Comparison of ENCODE assay signal across 8 mouse cellular contexts in genomic region chr3:95105586-95106337, GRCm38 (mm10). TPM values are rescaled to one million over a fixed set of nuclear protein-coding genes. Genes with fewer than 3 reads are reported as not detected.
A peak's percentile ranks its signal among the peaks of the same experiment; 100 is the strongest.
DNase-seq lines count a peak whose midpoint lies in the region; ATAC-seq and TF ChIP-seq lines count a peak whose summit lies in the region.

No protein-coding gene starts in this region.

- no peaks in the 10 kb centered on the region for H3K27me3 ChIP-seq in lung, embryonic 14.5 days (ENCODE audit: insufficient read depth, low read length)
- H3K27me3 ChIP-seq in intestine, embryonic 16.5 days (replicated peaks; ENCODE audit: control insufficient read depth, insufficient read depth, low read length): no peaks in the 10 kb centered on the region
- no peaks in the 10 kb centered on the region for H3K27me3 ChIP-seq in myocyte (ENCODE audit: control insufficient read depth, insufficient read depth, insufficient read length)

- under 1% methylated on average over 16 of the region's 16 CpGs for WGBS in lung, embryonic 14.5 days
- under 1% methylated on average over 16 of the region's 16 CpGs for WGBS in intestine, embryonic 16.5 days

- peak overlapping the region; percentile 74 for H3K4me3 ChIP-seq in lung, embryonic 14.5 days (ENCODE audit: low read depth, low read length)
- H3K4me3 ChIP-seq in intestine, embryonic 16.5 days (ENCODE audit: low read length): peak overlapping the region; percentile 99
- peak overlapping the region; percentile 100 for H3K4me3 ChIP-seq in myocyte

- H3ac ChIP-seq in myocyte (ENCODE audit: control insufficient read depth, insufficient read length): peak overlapping the region; percentile 30

- DNase-seq in lung, embryonic 14.5 days: peak; percentile 12
- DNase-seq in lung, postnatal 14 days: no peak
- DNase-seq in c-Kit-positive CD71-positive TER-119-positive erythroid progenitor cells, embryonic 14.5 days (ENCODE audit: low spot score): peak; percentile 38
- no peak for DNase-seq in left cerebral cortex, adult 8-10 months (ENCODE audit: low spot score in 2 of 2)

- H3K4me2 ChIP-seq in lung, embryonic 14.5 days: peak overlapping the region; percentile 79
- H3K4me2 ChIP-seq in intestine, embryonic 16.5 days (ENCODE audit: low read depth, low read length): peak overlapping the region; percentile 65
- H3K4me2 ChIP-seq in myocyte (ENCODE audit: low read depth): peak overlapping the region; percentile 99

- no peak for TF ChIP-seq CTCF in lung, embryonic 14.5 days (IDR thresholded peaks at IDR 0.05; ENCODE audit: low read depth)

- no peaks in the 10 kb centered on the region for H3K9me3 ChIP-seq in lung, embryonic 14.5 days (ENCODE audit: low read depth, low read length)
- H3K9me3 ChIP-seq in intestine, embryonic 16.5 days (ENCODE audit: control insufficient read depth, low read length): no peaks in the 10 kb centered on the region

- peaks cover 58% of the 10 kb centered on the region for H3K79me2 ChIP-seq in myocyte (ENCODE audit: control insufficient read depth, insufficient read depth)

- peaks cover 4% of the 10 kb centered on the region for H3K36me3 ChIP-seq in lung, embryonic 14.5 days (ENCODE audit: insufficient read depth)
- H3K36me3 ChIP-seq in intestine, embryonic 16.5 days (ENCODE audit: control insufficient read depth, insufficient read depth, low read length): no peaks in the 10 kb centered on the region
- H3K36me3 ChIP-seq in myocyte (ENCODE audit: control insufficient read depth, insufficient read depth): no peaks in the 10 kb centered on the region

- ATAC-seq in lung, embryonic 14.5 days (ENCODE audit: insufficient read depth): no peak; the same call in 1 of the 2 replicates
- ATAC-seq in intestine, embryonic 16.5 days: peak; percentile 0; the same call in 1 of the 2 replicates
- no peak for ATAC-seq in erythroid progenitor cell, adult 5-6 weeks (replicated peaks; ENCODE audit: low FRiP score, poor library complexity, severe bottlenecking)
- ATAC-seq in cerebellum, adult (ENCODE audit: insufficient number of reproducible peaks, low FRiP score, low TSS enrichment): no peak

- no peaks in the 10 kb centered on the region for H3K4me1 ChIP-seq in lung, embryonic 14.5 days (ENCODE audit: insufficient read depth)
- H3K4me1 ChIP-seq in intestine, embryonic 16.5 days (ENCODE audit: control insufficient read depth, insufficient read depth, low read length): peaks cover 7% of the 10 kb centered on the region

- H3K27ac ChIP-seq in lung, embryonic 14.5 days (ENCODE audit: low read depth): peak overlapping the region; percentile 80
- H3K27ac ChIP-seq in intestine, embryonic 16.5 days (ENCODE audit: low read length): peak overlapping the region; percentile 83

- H3K9ac ChIP-seq in lung, embryonic 14.5 days: peak overlapping the region; percentile 83
- H3K9ac ChIP-seq in intestine, embryonic 16.5 days (ENCODE audit: low read depth, low read length): peak overlapping the region; percentile 92

- no peak for TF ChIP-seq POLR2A in myocyte (IDR thresholded peaks at IDR 0.05; ENCODE audit: insufficient read length, low read depth)

TF ChIP-seq in myocyte, 11 proteins besides CTCF, POLR2A, EP300 and RAD21:
- TF ChIP-seq CEBPB (IDR thresholded peaks at IDR 0.05; ENCODE audit: insufficient read depth, poor library complexity, severe bottlenecking) (no peak), USF1 (IDR thresholded peaks at IDR 0.05; ENCODE audit: low read depth) (peak; percentile 15), REST (IDR thresholded peaks at IDR 0.05; ENCODE audit: insufficient read depth, insufficient read length) (no peak), POLR2AphosphoS2 (IDR thresholded peaks at IDR 0.05; ENCODE audit: insufficient read length, low read depth) (no peak), MAX (IDR thresholded peaks at IDR 0.05; ENCODE audit: low read depth) (no peak)

RNA-seq across cellular contexts. Expression of gene Pip5k1a, which starts 1.0 kb away (rescaled TPM):
- 12.2 and 13.6 TPM in 2 replicates for polyA plus RNA-seq in lung, embryonic 14.5 days (2014; fragmentation: Nextera tagmentation; extraction: Ambion mirVana)
- 14.5 and 15.5 TPM in 2 replicates for polyA plus RNA-seq in intestine, embryonic 16.5 days (2015; fragmentation: Nextera tagmentation; extraction: Ambion mirVana)
- polyA plus RNA-seq in myocyte (2012; fragmentation: generic; extraction: Trizol): 27.3 TPM
- total RNA-seq in erythroid progenitor cell, adult 5-6 weeks (2015; ENCODE audit: low replicate concordance): 17.3 and 26.4 TPM in 2 replicates
- total RNA-seq in erythroid progenitor cell, adult 5-6 weeks (2017; ENCODE audit: low replicate concordance): 32.2 and 74.3 TPM in 2 replicates
- 10 to 100 TPM; 49.9 to 53.7 (median 51.0) TPM for total RNA-seq in left cerebral cortex, adult 8-10 months (2022)

RNA-seq across cellular contexts. Expression of gene Vps72, which starts 5.1 kb away (rescaled TPM):
- 167 and 170 TPM in 2 replicates for polyA plus RNA-seq in lung, embryonic 14.5 days (2014; fragmentation: Nextera tagmentation; extraction: Ambion mirVana)
- polyA plus RNA-seq in intestine, embryonic 16.5 days (2015; fragmentation: Nextera tagmentation; extraction: Ambion mirVana): 110 and 120 TPM in 2 replicates
- polyA plus RNA-seq in myocyte (2012; fragmentation: generic; extraction: Trizol): 85.6 TPM
- 11.5 and 13.4 TPM in 2 replicates for total RNA-seq in erythroid progenitor cell, adult 5-6 weeks (2015; ENCODE audit: low replicate concordance)
- 38.0 and 48.7 TPM in 2 replicates for total RNA-seq in erythroid progenitor cell, adult 5-6 weeks (2017; ENCODE audit: low replicate concordance)
- total RNA-seq in left cerebral cortex, adult 8-10 months (2022): 10 to 100 TPM; 42.8 to 48.3 (median 43.1) TPM

RNA-seq across cellular contexts. Expression of gene Tmod4, which starts 18.5 kb away (rescaled TPM):
- polyA plus RNA-seq in lung, embryonic 14.5 days (2014; fragmentation: Nextera tagmentation; extraction: Ambion mirVana): 1.2 and 1.9 TPM in 2 replicates
- 1.1 and 1.2 TPM in 2 replicates for polyA plus RNA-seq in intestine, embryonic 16.5 days (2015; fragmentation: Nextera tagmentation; extraction: Ambion mirVana)
- 2.5 TPM for polyA plus RNA-seq in myocyte (2012; fragmentation: generic; extraction: Trizol)
- total RNA-seq in erythroid progenitor cell, adult 5-6 weeks (2015; ENCODE audit: low replicate concordance): not detected in 2 replicates
- total RNA-seq in erythroid progenitor cell, adult 5-6 weeks (2017; ENCODE audit: low replicate concordance): not detected in 2 replicates
- under 1 TPM in 2 of 4 experiments, not detected in 2; 0.51 to 0.62 TPM for total RNA-seq in left cerebral cortex, adult 8-10 months (2022)

RNA-seq across cellular contexts. Expression of gene Scnm1, which starts 28.0 kb away (rescaled TPM):
- polyA plus RNA-seq in lung, embryonic 14.5 days (2014; fragmentation: Nextera tagmentation; extraction: Ambion mirVana): 62.7 and 67.9 TPM in 2 replicates
- 56.9 and 62.2 TPM in 2 replicates for polyA plus RNA-seq in intestine, embryonic 16.5 days (2015; fragmentation: Nextera tagmentation; extraction: Ambion mirVana)
- 30.6 TPM for polyA plus RNA-seq in myocyte (2012; fragmentation: generic; extraction: Trizol)
- total RNA-seq in erythroid progenitor cell, adult 5-6 weeks (2015; ENCODE audit: low replicate concordance): 35.0 and 41.1 TPM in 2 replicates
- total RNA-seq in erythroid progenitor cell, adult 5-6 weeks (2017; ENCODE audit: low replicate concordance): 34.9 and 43.6 TPM in 2 replicates
- 10 to 100 TPM; 49.3 to 55.8 (median 50.5) TPM for total RNA-seq in left cerebral cortex, adult 8-10 months (2022)

RNA-seq across cellular contexts. Expression of gene Lysmd1, which starts 28.1 kb away (rescaled TPM):
- 8.2 and 9.4 TPM in 2 replicates for polyA plus RNA-seq in lung, embryonic 14.5 days (2014; fragmentation: Nextera tagmentation; extraction: Ambion mirVana)
- polyA plus RNA-seq in intestine, embryonic 16.5 days (2015; fragmentation: Nextera tagmentation; extraction: Ambion mirVana): 9.8 and 11.0 TPM in 2 replicates
- polyA plus RNA-seq in myocyte (2012; fragmentation: generic; extraction: Trizol): 7.0 TPM
- 4.6 and 8.3 TPM in 2 replicates for total RNA-seq in erythroid progenitor cell, adult 5-6 weeks (2015; ENCODE audit: low replicate concordance)
- total RNA-seq in erythroid progenitor cell, adult 5-6 weeks (2017; ENCODE audit: low replicate concordance): 7.0 and 8.1 TPM in 2 replicates
- total RNA-seq in left cerebral cortex, adult 8-10 months (2022): 10 to 100 TPM; 12.8 to 17.7 (median 15.5) TPM

Comparison
In these comparisons a context has a peak if more than half of its experiments do, and no peak if none do; other contexts are left out.
1. DNase-seq: peak in lung, embryonic 14.5 days (single experiment) and c-Kit-positive CD71-positive TER-119-positive erythroid progenitor cells, embryonic 14.5 days (single experiment); none in lung, postnatal 14 days (single experiment) and left cerebral cortex, adult 8-10 months (0 of 2).
2. Peak in every context shown above with its lines, with median percentiles within 50 percentile points of each other: H3K4me2 ChIP-seq and H3K4me3 ChIP-seq.